Mouse (Mus musculus): ENCODE data around the gene Zswim8. TPM values are rescaled to one million over a fixed set of nuclear protein-coding genes. Genes with fewer than 3 reads are reported as not detected.

The Zswim8 gene
- polyA plus RNA-seq, 1 experiment: not detected

GRCm38 (mm10) chr14:20664436-20664835 is 42.9 kb upstream of the Zswim8 start:
- TF ChIP-seq POLR2A (IDR thresholded peaks at IDR 0.05; ENCODE audit: insufficient read depth, low read depth, low read length) (no peak), CTCF (IDR thresholded peaks at IDR 0.05; ENCODE audit: insufficient read depth, low read depth, low read length) (no peak)
- Histone ChIP-seq H3K4me3 (ENCODE audit: insufficient read depth, low read depth, low read length) (no peak overlapping the region), H3K4me1 (ENCODE audit: control insufficient read depth, insufficient read depth, low read length) (peaks cover 20% of the 10 kb centered on the region), H3K27ac (ENCODE audit: insufficient read depth, low read depth, low read length) (no peak overlapping the region)
- WGBS: 15% methylated on average over 3 of the region's 3 CpGs

GRCm38 (mm10) chr14:20667469-20667868 is 39.9 kb upstream of the Zswim8 start:
- 82% methylated on average over 1 of the region's 1 CpGs for WGBS
- H3K4me3 ChIP-seq (ENCODE audit: insufficient read depth, low read depth, low read length): no peak overlapping the region
- TF ChIP-seq CTCF (IDR thresholded peaks at IDR 0.05; ENCODE audit: insufficient read depth, low read depth, low read length) (no peak), POLR2A (IDR thresholded peaks at IDR 0.05; ENCODE audit: insufficient read depth, low read depth, low read length) (no peak)
- H3K27ac ChIP-seq (ENCODE audit: insufficient read depth, low read depth, low read length): no peak overlapping the region
- H3K4me1 ChIP-seq (ENCODE audit: control insufficient read depth, insufficient read depth, low read length): peaks cover 6% of the 10 kb centered on the region

GRCm38 (mm10) chr14:20668154-20668810 is 39.1 kb upstream of the Zswim8 start, which contains the start of gene Synpo2l:
TSS of gene Synpo2l (minus strand) at chr14:20668354.
- no peak within 1 kb of the TSS for H3K4me3 ChIP-seq (ENCODE audit: insufficient read depth, low read depth, low read length)
- WGBS: 74% methylated on average over 8 of the region's 8 CpGs
- peaks cover 6% of the 10 kb centered on the region for H3K4me1 ChIP-seq (ENCODE audit: control insufficient read depth, insufficient read depth, low read length)
- no peak within 1 kb of the TSS for H3K27ac ChIP-seq (ENCODE audit: insufficient read depth, low read depth, low read length)
- TF ChIP-seq CTCF (IDR thresholded peaks at IDR 0.05; ENCODE audit: insufficient read depth, low read depth, low read length) (no peak), POLR2A (IDR thresholded peaks at IDR 0.05; ENCODE audit: insufficient read depth, low read depth, low read length) (no peak)

DNA sequence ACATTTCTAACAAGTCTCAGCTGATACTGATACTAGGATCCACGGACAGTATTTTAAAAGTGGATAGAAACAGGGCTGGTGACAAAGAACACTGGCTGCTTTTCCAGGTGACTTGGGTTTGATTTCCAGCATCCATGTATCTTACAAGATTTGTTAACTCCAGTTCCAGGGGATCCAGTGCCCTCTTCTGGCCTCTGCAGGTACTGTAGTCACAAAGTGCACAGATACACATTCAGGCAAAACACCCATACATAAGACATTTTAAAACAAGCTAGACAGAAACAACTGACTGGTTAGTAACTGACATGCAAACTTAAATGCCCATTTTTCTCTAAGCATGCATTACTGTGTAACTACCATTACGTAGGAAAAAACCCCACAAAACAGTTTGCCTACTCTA is 34.4 kb upstream of the Zswim8 start:
- TF ChIP-seq CTCF (IDR thresholded peaks at IDR 0.05; ENCODE audit: insufficient read depth, low read depth, low read length) (no peak), POLR2A (IDR thresholded peaks at IDR 0.05; ENCODE audit: insufficient read depth, low read depth, low read length) (no peak)
- WGBS: 95% methylated on average over 2 of the region's 2 CpGs
- Histone ChIP-seq H3K4me3 (ENCODE audit: insufficient read depth, low read depth, low read length) (no peak overlapping the region), H3K4me1 (ENCODE audit: control insufficient read depth, insufficient read depth, low read length) (no peaks in the 10 kb centered on the region), H3K27ac (ENCODE audit: insufficient read depth, low read depth, low read length) (no peak overlapping the region)

GRCm38 (mm10) chr14:20673735-20674063 is 33.7 kb upstream of the Zswim8 start:
- 6% methylated on average over 13 of the region's 13 CpGs for WGBS
- no peaks in the 10 kb centered on the region for H3K4me1 ChIP-seq (ENCODE audit: control insufficient read depth, insufficient read depth, low read length)
- TF ChIP-seq POLR2A (IDR thresholded peaks at IDR 0.05; ENCODE audit: insufficient read depth, low read depth, low read length): no peak
- no peak for TF ChIP-seq CTCF (IDR thresholded peaks at IDR 0.05; ENCODE audit: insufficient read depth, low read depth, low read length)
- H3K27ac ChIP-seq (ENCODE audit: insufficient read depth, low read depth, low read length): peak overlapping the region; percentile 79; the same call in 1 of the 2 replicates
- peak overlapping the region; percentile 50 for H3K4me3 ChIP-seq (ENCODE audit: insufficient read depth, low read depth, low read length)

DNA sequence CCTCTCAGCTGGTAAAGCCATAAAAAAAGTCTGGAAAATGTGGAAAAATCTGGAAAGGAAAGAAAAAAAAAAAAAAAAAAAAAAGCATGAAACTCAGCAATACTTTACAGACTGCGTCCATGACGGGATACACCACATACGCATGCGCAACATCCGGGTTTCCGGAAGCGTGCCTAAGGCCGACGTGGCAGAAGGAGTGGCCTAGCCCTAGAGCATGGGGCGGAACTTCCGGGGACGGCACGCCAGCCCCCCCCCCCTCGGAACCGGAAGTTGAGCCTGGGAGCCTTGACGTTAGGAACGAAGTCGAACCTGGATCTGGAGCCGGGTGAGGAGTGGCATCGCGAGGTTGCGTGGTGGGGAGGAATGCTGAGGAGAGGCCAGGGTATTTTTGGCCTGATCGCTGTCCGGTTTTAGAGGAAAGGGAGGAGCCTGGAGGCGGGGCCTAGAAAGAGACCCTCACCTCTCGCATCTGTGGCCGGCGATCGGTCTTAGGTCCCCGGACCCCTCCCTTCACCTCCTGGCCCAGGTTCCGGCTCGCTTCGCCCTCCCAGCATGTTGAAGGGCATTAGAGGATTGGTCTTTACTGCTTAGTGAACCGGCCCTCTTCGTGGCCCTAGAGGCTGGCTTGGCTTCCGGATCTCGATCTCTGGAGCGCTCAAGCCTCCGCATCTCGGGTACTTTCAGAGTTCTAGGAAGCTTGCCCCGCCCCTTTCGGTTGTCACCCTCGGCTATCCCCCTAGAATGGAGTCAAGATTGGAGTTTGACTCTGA is 33.1 kb upstream of the Zswim8 start, which contains the start of gene Sec24c:
Gene Sec24c (plus strand): TSS at position 245 of the 770 bp plus-strand sequence.
- H3K4me1 ChIP-seq (ENCODE audit: control insufficient read depth, insufficient read depth, low read length): no peaks in the 10 kb centered on the region
- WGBS: under 1% methylated on average over 43 of the region's 43 CpGs
- peak within 1 kb of the TSS; percentile 79 for H3K27ac ChIP-seq (ENCODE audit: insufficient read depth, low read depth, low read length)
- H3K4me3 ChIP-seq (ENCODE audit: insufficient read depth, low read depth, low read length): peak within 1 kb of the TSS; percentile 84
- TF ChIP-seq CTCF (IDR thresholded peaks at IDR 0.05; ENCODE audit: insufficient read depth, low read depth, low read length) (no peak), POLR2A (IDR thresholded peaks at IDR 0.05; ENCODE audit: insufficient read depth, low read depth, low read length) (peak; percentile 72; the same call in 1 of the 2 replicates)

DNA sequence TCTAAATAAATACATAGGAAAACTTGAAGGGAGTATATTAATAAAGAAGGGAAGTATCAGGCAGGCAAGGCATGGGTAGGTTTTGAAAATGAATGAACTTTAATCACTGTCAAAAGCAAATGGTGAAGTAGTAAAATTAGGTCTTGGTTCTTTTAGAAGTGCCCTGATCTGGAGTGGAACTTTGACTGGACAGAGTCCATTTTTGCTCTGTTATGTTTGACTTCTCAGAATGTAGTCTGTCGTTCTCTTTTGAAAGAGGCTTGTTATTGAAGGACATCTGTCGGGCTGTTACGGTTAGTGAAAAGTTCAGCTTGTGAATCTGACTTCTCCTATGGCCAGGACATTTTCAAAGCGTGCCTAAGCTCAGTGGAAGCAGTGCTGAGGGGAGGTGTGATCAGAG is 29.4 kb upstream of the Zswim8 start:
- TF ChIP-seq CTCF (IDR thresholded peaks at IDR 0.05; ENCODE audit: insufficient read depth, low read depth, low read length) (no peak), POLR2A (IDR thresholded peaks at IDR 0.05; ENCODE audit: insufficient read depth, low read depth, low read length) (no peak)
- WGBS: 92% methylated on average over 4 of the region's 4 CpGs

GRCm38 (mm10) chr14:20681742-20682141 is 25.6 kb upstream of the Zswim8 start:
- H3K4me3 ChIP-seq (ENCODE audit: insufficient read depth, low read depth, low read length): no peak overlapping the region
- WGBS: 92% methylated on average over 2 of the region's 2 CpGs
- no peak for TF ChIP-seq CTCF (IDR thresholded peaks at IDR 0.05; ENCODE audit: insufficient read depth, low read depth, low read length)
- no peak for TF ChIP-seq POLR2A (IDR thresholded peaks at IDR 0.05; ENCODE audit: insufficient read depth, low read depth, low read length)
- H3K4me1 ChIP-seq (ENCODE audit: control insufficient read depth, insufficient read depth, low read length): peaks cover 7% of the 10 kb centered on the region; the same call in 1 of the 2 replicates
- no peak overlapping the region for H3K27ac ChIP-seq (ENCODE audit: insufficient read depth, low read depth, low read length)

More for the DNA sequence above, 29.4 kb upstream of the Zswim8 start:
- Histone ChIP-seq H3K27ac (ENCODE audit: insufficient read depth, low read depth, low read length) (no peak overlapping the region), H3K4me3 (ENCODE audit: insufficient read depth, low read depth, low read length) (no peak overlapping the region), H3K4me1 (ENCODE audit: control insufficient read depth, insufficient read depth, low read length) (no peaks in the 10 kb centered on the region)

- peaks cover 7% of the 10 kb centered on the region; the same call in 1 of the 2 replicates for H3K4me1 ChIP-seq (ENCODE audit: control insufficient read depth, insufficient read depth, low read length)
- TF ChIP-seq POLR2A (IDR thresholded peaks at IDR 0.05; ENCODE audit: insufficient read depth, low read depth, low read length): no peak
- TF ChIP-seq CTCF (IDR thresholded peaks at IDR 0.05; ENCODE audit: insufficient read depth, low read depth, low read length): no peak
- H3K27ac ChIP-seq (ENCODE audit: insufficient read depth, low read depth, low read length): no peak overlapping the region
- 68% methylated on average over 3 of the region's 3 CpGs for WGBS
- H3K4me3 ChIP-seq (ENCODE audit: insufficient read depth, low read depth, low read length): no peak overlapping the region
Measured at GRCm38 (mm10) chr14:20682498-20682897, 24.9 kb upstream of the Zswim8 start.
